Mouse (Mus musculus) heart, postnatal 0 days (tissue): ENCODE measurements at regions not wholly inside any gene's neighbourhood (a gene's known extent, or its start where the extent isn't known, plus 50 kb on each side); places are given as distances from the start of the nearest gene placed in this dataset.
A peak's percentile ranks its signal among the peaks of the same experiment; 100 is the strongest.

Experiments used
- CTCF ChIP-seq: IDR thresholded peaks from 2 replicates; pipeline ENCODE4 v1.5.1; 2016; ENCODE audit warnings: antibody characterized with exemption, control low read depth, low read depth
- EP300 ChIP-seq: IDR thresholded peaks from 2 replicates; pipeline ENCODE4 v1.6.1; 2016; ENCODE audit warnings: antibody characterized with exemption, low read depth

DNA sequence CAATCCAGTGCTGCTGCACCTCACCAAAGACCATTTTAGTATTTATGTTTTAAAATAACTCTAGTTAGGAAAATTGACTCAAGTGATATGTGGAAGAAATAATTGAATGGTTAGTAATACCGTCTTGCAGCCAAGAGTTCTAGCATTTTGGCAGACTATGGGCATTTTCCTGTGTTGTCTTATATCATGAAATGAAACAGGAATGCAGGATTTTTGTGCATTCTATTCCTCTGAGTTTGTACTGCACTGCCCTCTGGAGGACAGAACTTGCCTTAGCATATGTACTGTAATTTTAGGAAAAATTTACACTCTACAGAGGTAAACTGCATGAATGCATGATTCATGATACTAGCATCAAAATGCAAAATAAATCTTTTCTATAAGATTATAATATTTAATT is 250.9 kb downstream of the Ppp1r3a start:
- TF ChIP-seq CTCF (peak; percentile 67), EP300 (no peak)
